Mouse (Mus musculus) MEL-GATA-1-ER (cell line): ENCODE measurements around the gene Rbm19.

Experiments used
- DNase-seq: peaks from one replicate; pipeline ENCODE4 v3.0.0-alpha.2; 2012; ENCODE audit warnings: low read depth; ENCODE audit errors: extremely low read depth

Gene Rbm19

DNA sequence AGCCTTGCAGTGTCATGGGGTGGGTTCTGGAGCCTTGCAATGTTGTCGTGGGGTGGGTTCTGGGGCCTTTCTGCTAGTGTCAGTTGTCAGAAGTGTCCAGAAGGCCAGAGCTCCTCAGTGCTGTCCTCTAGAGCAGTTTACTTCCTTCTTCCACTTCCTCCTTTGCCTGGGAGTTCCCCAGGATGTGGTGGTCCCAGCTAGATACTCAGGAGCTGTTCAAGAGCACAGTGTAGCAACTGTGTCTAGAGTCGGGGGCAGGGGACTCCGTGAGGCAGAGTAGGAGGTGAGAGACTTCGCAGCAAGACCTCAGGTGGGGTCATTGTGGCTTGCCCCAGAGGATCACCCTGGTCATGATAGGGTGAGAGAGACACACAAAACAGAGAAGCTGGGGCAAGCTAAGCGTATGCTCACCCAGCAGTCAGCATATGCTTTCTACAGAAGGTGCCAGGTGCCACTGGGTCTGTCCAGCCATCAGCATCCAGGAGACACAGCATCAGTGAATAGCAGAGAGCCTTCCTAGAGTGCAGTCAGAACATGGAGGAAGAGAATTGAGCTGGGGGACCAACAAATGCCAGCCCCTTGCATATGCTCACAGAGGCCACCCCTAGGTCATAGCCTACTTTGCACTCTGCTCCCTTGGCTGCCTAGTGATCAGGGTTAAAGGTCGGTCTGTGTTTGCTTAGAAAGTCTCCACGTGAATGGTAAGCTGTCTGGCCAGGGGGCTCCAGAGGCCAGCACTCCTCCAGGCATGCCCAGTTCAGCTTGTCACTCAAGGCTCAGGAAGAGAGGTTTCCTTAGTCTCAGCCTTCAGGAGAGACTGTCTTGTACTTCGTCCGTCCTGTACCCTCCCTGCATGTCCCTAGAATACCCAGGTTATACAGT, 49.0 kb downstream of the Rbm19 start:
- DNase-seq = peak; percentile 52

DNA sequence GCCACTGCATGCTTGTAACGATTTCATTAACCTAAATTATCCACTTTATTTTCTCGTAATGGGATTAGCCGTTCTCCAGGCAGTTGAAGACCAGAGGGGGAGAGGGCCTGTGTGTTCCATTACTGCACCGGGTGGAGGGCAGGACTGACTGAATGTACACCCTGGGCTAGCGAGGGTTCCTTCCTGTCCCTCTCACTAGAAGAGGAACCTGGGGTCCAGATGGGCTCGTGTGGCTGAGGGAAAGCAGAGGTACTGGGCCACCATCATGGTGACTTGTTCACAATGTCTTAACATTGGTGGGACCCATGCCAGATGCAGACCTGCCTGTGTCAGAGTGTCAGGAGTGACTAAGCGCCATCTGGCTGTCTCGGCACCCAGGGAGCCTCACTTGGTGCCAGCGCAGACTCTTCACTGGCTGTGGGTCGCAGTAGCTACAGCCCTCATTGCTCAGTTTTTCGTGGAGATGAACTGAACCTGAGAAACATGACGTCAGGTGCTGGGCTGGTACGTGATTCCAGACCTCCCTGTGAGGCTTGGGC, 51.6 kb downstream of the Rbm19 start:
- no peak for DNase-seq

DNA sequence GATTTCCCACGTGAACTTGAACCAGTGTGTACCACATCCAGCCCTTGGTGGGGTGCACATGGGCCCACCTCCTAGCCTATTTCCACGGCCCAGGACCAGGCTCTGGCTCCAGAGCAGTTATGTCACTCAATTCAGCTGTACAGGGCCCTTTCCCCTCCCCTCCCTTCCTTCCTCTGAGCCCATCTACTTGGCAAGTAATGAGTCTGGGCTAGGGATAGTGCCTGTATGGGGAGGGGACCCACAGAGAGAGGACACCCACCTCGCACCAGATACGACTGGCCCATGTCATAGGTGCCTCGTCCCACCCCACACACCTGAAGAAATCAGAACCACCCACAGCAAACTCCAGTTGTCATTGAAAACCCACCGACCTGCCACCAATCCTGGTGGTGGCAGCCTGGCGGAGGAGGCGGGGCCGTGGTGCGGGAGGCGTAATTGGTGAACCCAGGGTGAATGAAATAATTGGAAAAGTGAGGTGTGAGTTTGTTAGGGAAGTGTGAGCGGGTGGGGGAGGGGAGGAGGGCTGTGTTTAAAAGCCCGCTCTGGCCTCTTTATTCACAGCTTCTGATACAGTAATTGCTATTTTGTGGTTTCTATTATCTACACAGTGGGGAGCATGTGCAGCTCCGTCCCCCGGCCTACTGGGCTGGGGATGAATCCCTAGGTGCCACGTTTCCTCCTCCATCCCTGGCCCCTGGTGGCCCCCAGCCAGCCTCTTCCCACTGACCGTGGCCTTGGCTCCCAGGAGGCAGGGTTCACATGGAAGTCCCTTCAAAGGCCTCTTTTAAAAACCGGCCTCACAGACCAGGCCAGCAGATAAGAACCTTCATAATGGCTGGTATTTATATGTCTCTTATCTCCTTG, 55.8 kb downstream of the Rbm19 start:
- DNase-seq = peak; percentile 18

DNA sequence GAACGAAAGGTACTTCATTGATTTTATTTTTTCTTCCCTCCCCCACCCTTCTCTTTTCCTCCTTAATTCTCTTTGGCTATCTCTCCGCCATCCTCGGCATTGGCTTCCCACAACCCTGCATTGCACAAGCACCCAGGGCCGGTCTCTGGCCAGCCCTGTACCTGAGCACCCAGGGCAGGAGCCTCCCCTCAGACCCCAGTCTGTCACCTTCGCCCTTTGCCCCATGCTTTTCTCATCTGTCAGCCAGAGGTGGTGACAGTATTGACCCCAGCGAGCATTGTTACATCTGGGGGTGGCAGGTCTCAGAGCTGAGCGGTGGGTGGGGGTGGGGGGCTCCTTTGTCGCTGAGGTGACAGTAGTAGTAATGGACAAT, 56.5 kb downstream of the Rbm19 start:
- DNase-seq = no peak

DNA sequence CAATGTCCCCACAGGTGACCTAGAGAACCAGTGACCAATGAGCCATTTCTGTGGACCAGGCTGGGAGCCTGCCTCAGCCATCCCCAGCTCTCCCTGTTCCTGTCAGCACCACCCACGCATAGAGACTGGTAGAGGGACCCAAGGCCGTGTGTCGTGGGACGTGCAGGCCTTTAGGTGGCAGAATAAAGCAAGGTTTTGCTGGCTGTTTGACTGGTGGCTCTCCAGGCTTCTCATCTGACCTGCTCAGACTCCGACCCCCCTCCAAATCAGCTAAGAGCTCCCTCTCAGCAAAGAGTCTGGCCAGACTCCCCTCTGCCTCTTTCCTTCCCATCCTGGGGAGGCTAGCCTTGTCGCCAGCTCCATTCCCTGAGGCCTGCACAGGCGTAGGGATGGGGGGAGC, 58.1 kb downstream of the Rbm19 start:
- no peak for DNase-seq

DNA sequence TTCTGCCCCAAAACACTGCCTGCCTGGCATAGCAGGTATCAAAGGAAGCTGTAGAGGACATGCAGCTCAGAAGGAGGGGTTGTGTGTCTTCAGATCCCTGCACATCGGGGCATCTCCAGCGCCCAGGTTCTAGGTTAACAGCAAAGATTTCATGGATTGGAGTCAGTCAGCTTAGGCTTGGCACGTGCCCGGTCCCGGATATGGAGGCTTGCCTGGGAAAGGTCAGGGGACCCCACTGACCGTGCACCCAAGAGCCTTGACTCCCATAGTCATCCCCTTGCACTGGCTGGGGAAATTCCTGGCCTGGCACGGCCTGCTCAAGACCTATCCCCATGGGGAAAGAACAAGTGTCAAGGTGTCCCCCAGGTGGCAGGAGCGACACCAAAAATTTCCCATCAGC, 59.0 kb downstream of the Rbm19 start:
- no peak for DNase-seq

DNA sequence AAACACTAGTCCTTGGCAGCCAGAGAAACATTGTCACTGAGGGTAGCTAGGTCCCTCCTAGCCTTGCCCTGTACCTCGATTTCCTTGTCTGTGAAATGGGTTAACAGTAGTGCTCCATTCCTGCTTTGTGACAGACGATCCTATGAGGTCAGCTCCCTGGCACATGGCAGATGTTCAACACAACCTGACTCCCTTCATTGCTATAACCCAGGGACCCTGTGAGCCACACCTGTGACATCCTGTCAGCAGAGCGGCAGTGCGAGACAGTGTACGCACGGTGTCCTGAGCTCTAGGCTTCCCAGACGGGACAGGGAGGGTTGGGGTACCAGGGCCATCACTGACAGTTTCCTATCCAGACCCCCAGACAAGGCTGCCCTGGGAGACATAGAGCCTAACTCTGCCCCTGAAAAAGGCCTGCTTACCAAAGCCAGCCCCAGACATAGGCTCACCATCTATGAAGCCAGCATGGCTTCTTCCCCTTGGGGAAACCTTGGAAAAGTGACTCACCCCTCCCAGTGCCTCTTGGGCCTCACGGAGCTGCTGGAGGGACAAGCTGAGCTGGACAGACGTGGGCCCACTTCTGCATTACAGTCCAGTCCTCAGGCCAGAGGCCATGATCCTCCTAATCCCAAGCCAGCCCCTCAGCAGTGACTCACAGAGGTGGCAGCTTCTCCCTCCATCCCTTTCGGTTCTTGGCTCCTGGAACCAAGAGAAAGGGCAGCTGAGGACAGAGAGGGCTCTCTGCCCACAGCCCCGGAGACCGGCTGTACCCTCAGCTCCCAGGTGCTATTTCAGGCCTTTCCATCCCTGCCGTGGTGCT, 60.2 kb downstream of the Rbm19 start:
- no peak for DNase-seq

DNA sequence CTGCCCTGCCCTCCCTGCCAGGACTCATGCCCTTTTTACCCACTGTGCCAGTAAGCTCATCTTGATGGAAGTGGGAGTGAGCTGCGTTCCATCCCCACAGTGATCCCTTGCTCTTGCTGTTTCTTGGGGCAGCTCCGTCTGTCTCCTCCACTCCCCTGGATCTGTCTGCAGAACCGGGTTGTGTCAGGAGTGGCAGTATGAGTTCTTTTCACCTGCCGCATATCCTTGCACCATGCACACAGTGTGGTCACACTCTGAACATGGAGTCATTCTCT, 60.7 kb downstream of the Rbm19 start:
- no peak for DNase-seq

DNA sequence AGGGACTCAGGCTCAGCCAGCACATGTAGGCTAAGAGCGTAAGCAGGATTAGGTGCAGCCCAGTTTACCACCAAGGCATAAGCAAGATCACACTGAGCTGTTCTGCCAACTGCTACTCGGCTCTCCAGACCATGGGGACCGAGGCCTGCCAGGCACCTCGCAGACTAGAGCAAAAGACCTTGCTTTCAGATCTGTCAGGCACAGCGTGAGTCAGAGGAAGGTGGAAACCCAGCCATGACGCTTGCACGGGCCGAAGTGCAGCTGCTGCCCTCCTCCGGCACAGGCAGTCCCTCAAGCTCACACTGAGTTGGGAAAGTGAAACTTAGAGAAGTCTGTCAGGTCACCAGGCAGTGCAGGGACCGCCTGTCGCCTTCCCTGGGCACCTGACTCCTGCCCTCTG, 63.8 kb downstream of the Rbm19 start:
- no peak for DNase-seq

DNA sequence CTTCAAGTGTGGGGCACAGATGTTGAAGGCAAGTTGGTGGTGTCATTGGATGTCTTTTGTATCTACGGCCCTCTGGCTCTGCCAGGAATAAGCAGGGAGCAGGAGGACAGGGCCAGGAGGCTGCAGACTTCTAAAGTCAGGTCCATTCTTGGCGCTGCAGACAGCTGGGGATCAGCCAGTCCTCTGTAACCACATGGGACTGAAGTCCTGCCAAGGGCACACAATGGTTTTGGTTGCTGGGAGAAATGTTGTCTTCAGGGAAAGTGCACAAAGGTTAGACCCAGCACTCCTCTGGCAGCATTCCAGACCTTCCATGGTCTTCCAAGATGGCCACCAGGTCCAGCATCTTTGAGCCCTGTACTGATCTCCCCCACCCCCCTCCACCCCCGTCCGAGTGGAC, 65.1 kb downstream of the Rbm19 start:
- DNase-seq = no peak

DNA sequence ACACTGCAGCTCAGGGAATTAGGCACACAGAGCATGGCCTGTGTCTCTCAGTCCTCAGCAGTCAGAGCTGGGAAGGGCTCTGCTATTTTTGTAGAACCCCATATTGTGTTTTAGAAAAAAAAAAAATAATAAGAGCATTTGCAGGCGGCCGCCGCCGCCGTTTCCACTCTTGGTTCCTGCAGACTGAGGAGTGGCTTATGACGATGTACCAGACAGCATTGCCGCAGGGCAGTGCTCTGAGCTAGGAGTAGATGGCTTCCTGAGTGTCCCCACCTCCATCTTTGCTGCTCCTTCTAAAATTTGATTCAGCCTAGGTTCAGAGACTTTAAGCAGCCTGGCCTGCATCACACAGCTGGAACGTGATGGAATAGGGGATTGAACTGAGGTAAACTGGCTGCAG, 67.1 kb downstream of the Rbm19 start:
- DNase-seq = no peak

DNA sequence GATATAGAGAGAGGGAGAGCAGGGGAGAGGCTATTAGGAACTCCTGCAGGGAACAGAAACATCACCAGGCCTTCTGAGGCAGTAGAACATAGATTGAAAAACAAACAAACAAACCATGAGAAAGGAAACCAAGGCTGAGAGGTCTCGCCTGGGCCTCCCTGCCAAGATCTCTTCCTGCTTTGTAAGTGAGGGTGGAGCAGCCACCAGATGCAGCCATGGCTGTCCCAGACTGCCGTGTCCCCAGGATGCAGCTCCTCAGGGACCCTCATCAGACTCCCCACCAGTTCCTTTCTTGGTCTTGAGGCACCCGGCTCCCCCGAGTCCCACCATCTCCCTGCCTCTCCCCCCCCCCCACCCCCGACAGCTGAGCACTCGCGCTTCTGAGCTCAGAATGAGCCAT, 67.5 kb downstream of the Rbm19 start:
- no peak for DNase-seq

DNA sequence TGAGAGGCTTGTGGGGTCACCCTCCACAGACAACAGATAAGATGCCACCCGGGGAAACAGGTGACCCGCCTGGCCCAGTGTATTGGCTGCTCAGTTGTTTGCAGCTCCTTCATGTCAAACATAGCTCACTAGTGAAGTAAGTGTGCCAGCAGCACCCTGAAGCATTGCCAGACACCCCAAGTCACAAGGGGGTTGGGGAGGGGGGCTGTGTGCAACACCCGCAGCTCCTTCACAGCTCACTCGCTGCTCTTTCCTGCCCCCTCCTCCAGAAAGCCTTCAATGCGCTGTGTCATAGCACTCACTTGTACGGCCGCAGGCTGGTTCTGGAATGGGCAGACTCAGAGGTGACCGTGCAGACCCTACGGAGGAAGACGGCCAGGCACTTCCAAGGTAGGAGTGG, 69.7 kb downstream of the Rbm19 start:
- DNase-seq = no peak

DNA sequence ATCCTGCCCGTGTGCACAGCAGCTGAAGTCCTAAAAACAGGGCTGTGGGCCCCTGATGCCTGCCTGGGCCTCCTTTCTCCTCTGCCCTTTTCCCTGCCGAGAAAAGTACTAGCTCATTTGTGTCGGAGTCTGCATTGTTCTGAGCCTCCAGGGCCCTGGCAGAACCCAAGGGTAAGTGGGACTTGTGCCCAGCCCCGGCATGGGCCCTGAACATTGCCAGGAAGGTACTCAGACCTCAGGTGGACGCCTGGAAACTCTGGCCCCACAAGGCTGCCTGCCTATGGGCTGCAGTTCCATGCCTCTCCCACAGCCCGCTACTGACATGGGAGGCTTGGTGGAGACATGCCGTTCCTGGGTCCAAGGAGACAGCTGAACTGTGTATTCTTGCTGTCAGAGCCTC, 72.3 kb downstream of the Rbm19 start:
- DNase-seq = no peak

DNA sequence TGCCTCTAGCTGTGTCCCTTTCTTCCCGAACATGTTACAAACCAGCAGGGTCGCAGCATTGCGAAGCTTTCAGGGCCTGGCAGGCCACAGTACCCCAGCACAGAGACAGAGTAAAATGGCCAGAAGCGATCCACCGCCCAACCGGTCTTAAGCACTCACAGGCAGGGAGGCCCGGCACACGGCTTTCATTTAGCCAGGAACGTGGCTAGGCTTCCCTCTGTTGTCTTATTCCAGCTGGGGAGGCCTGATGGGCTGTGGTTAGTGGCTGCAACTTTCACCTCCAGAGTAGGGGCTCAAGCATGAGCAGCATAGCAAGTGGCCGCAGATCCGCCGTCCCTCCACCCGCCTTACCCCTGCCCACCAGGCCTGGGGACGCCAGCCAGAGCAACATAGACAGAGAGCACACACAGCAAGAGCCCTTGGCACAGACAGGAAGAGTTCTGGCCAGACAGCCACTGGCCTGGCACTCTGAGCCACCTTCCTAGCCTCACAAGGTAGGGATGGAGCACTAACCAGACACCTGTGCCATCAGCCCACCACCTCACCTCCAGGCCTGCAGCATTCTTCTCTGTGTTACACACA, 73.8 kb downstream of the Rbm19 start:
- no peak for DNase-seq

DNA sequence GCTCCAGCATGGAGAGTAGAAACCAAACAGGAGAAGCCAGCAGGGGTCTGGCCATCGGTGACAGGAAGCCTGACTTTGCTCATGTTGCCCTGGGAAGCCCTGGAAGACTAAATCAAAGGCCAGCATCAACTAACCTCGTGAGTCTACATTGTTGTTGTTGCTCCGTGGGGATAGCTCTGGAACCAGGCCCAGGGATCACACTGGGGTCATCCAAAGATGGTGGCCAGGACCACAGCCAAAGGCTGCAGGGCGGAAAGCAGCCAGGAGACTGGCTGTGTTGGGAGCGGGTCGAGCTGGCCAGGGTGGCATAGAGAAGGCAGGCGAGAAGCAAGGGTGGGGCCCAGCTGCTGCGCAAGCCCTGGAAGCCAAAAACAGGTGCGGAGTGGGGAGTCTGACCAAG, 75.4 kb downstream of the Rbm19 start:
- no peak for DNase-seq

DNA sequence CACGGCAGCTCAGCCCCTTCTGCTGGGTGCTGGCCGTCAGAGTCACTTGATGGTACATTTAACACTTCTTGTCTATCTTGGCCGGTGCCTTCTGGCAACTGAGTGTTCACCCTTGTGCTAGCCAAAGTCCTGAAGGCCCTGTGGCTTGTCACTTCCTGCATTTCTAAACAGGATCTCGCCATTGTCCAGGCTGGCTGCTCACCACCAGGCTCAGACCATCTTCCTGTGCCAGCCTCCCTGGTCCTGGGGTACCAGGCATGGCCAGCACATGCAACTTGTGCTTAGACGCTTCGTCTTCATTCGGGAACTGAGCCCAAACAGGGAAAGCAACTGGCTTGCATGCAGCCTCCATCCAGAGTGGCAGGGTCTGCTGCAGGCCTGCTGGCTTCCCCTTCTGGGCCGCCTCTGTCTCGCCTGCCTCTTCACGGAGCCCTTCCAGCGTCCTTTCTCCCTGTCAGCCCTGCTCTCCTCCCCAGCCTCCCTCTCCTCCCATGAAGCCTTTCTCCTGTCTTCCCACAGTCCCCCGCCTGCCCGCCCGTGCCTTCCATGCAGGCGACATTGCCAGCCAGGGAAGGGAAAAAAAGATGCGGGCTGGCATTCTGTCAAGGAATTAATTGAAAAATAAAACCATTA, 78.2 kb downstream of the Rbm19 start:
- peak; percentile 43 for DNase-seq

DNA sequence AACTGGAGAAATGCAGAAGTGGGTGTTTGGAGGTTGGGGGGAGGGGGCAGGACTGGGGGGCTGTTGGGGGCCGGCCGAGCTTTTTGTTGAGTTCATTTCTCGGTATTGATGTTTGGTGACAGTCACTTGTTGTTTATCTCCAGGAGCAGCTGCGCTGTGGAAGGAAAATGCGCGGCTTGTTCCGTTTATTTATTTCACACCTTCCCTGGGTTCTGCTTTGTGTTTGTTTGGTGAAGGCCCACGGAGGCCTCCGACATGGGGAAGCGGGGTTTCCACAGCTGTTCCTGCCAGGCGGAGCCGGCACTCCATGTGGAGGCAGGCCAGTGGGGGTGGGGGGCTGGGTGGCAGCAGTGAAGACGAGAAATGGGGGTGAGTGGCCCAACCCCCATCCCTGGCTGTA, 78.7 kb downstream of the Rbm19 start:
- peak; percentile 94 for DNase-seq

DNA sequence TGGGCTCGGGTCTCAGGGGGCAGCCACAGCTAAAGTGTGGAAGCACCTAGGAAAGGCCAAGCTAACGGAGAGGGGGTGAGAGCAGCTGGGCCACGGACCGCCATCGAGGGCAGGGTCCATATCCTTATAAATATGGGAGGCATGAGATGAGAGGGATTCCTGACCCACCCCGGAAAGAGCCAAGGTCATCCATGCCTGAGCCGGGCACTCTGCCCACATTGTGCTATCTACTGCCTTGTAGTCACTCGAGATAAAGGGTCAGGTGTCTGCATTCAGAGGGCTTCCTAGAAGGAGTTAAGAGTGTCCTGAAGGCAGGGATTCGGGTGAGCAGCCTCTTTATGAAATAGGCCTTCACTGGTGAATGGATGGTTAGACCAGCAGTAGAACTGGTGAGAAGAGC, 80.6 kb downstream of the Rbm19 start:
- no peak for DNase-seq

DNA sequence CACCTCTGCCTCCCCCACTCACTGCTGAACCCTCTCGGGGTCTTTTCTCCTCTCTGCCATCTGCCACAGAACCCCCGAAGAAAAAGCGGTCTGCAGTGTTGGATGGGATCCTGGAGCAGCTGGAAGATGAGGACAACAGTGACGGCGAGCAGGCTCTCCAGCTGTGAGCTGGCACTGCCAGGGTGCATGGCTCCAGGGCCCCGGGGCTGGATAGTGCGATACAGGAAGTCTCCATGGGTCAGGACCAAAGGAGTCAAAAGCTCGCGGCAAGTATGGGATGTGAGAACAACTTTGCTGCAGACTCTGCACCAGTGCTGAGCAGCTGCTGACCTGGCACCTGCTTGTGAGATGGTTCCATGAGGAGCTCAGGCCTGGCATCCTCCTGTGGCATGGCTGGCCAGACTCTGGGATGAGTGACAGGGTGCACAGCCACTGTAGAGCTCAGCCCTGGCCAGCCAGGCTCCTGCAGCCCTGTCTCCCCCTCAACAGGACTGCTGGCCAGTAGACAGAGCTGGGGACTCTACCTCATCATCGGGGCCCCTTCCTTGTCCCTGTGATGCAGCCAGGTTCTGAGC, 81.6 kb downstream of the Rbm19 start:
- DNase-seq = no peak

DNA sequence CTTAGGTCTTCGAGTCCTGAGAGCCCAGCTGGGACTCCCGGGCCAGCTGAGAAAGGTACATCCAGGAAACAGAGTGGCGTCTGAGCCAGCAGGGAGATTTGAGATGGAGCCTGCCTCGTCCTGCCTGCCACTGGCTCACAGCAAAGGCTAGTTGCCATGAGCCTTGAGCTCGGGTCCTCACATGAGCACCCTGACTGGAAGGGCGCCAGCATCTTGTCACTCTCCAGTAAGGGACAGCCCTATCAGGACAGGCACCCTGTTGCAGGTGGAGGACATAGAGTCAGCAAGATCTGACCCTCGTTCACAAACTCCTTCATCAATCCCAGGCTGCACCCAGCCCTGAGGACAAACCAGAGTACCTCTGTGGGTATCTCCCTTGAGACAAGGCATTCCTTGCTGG, 83.6 kb downstream of the Rbm19 start:
- DNase-seq = no peak
